Mouse (Mus musculus) megakaryocyte-erythroid progenitor cell, adult 5 weeks (primary cell): ENCODE data around the gene Adamts5. TPM values are rescaled to one million over a fixed set of nuclear protein-coding genes. Genes with fewer than 3 reads are reported as not detected.

Source experiments
- polyA plus RNA-seq: library from polyadenylated mRNA; stranded (reverse); fragments of >175 nt; gene quantifications from 2 replicates; pipeline ENCODE4 v1.2.3, GENCODE M21; 2012

Gene Adamts5
- 0.01 TPM in 1 of 2 replicates, not detected in the other for polyA plus RNA-seq

DNA sequence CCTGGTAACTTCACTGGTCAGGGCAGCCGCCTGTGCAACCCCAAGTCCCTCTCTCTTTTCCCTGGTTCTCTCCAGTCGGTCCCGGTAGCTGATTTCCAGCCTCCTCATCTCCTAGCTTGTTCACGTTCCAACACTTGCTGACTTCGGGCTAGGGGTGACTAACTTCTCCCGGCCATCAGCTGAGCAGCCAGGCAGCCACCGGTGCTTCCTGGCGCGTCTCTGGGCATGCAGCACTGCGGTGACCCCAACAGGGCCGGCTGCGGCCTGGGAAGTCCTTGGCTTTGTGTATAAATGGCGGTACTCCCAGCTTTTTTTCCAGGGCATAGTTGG is at the start of gene Adamts5:
Gene Adamts5, minus strand, starts transcription at position 248 of the 330 bp plus-strand sequence.

Other genes starting within 250 kb of the Adamts5 start
- 0.50 and 0.70 TPM in 2 replicates for gene Adamts1, start 98.7 kb downstream of the Adamts5 start, polyA plus RNA-seq